Mouse (Mus musculus): ENCODE measurements around the gene Arhgef11. TPM values are rescaled to one million over a fixed set of nuclear protein-coding genes. Genes with fewer than 3 reads are reported as not detected.

The Arhgef11 gene
- polyA plus RNA-seq, 1 experiment from 2014 or later, result 6.3 TPM

DNA sequence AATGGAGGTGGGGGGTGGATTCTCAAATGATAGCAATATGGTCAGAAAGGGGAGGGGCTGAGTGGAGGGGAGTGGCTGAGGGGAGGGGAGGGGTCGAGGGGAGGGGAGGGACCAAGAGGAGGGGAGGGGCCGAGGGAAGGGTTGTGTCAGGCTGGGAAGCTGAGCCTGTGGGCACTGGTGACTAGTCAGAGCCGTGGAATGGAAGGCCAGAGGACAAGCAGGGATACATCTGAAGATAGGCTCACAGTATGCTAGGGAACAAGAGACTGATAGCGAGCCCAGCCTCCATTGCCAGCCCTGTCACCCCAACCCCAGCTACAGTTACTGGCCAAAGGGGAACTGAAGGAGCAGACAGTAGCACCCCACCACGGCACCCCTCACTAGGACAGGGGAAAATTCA is 141.3 kb downstream of the Arhgef11 start:
- WGBS, result 37% methylated on average over 5 of the region's 5 CpGs
- Histone ChIP-seq H3K4me3 (ENCODE audit: low read depth, low read length) (no peak overlapping the region), H3K9ac (ENCODE audit: low read depth, low read length) (no peak overlapping the region), H3K36me3 (ENCODE audit: control insufficient read depth, insufficient read depth, low read length) (no peaks in the 10 kb centered on the region; the same call in 1 of the 2 replicates), H3K9me3 (ENCODE audit: control insufficient read depth, low read length) (no peaks in the 10 kb centered on the region), H3K4me1 (replicated peaks; ENCODE audit: control insufficient read depth, insufficient read depth, low read length) (peaks cover 17% of the 10 kb centered on the region), H3K27ac (ENCODE audit: low read depth, low read length) (no peak overlapping the region), H3K4me2 (no peak overlapping the region), H3K27me3 (replicated peaks; ENCODE audit: control insufficient read depth, insufficient read depth, low read length) (peaks cover 12% of the 10 kb centered on the region)
- ATAC-seq (replicated peaks; ENCODE audit: low FRiP score) (no peak), DNase-seq (ENCODE audit: low spot score) (no peak)

- ATAC-seq (replicated peaks; ENCODE audit: low FRiP score) (no peak), DNase-seq (ENCODE audit: low spot score) (no peak)
- 60% methylated on average over 20 of the region's 20 CpGs for WGBS
Measured at GRCm38 (mm10) chr3:87761408-87762375, 144.3 kb downstream of the Arhgef11 start.

DNA sequence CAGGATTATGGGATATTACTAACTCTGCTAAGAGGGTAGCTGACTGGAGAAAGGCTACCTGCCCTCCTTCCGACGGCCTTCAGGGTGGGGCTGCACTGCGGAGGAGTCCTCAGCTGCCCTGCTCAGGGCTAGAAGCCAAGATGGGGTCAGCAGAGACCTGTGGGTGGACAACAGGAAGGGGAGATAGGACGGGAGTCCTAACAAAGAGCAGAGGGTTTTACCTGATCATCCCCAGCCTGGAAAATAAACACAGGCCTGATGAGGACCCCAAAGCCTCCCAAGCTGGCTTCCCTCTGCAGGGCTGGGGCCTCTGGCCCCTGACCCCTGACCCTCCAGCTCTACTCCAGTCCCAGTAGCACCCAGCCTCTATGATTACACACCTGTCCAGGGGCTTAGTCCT is 145.8 kb downstream of the Arhgef11 start:
- Histone ChIP-seq H3K27me3 (replicated peaks; ENCODE audit: control insufficient read depth, insufficient read depth, low read length) (no peaks in the 10 kb centered on the region; the same call in none of the 2 replicates), H3K4me1 (replicated peaks; ENCODE audit: control insufficient read depth, insufficient read depth, low read length) (peaks cover 44% of the 10 kb centered on the region), H3K9me3 (ENCODE audit: control insufficient read depth, low read length) (no peaks in the 10 kb centered on the region), H3K4me2 (no peak overlapping the region; the same call in 1 of the 2 replicates), H3K27ac (ENCODE audit: low read depth, low read length) (peak overlapping the region; percentile 80), H3K36me3 (ENCODE audit: control insufficient read depth, insufficient read depth, low read length) (no peaks in the 10 kb centered on the region), H3K4me3 (ENCODE audit: low read depth, low read length) (no peak overlapping the region), H3K9ac (ENCODE audit: low read depth, low read length) (no peak overlapping the region)
- 50% methylated on average over 4 of the region's 4 CpGs for WGBS
- no peak for ATAC-seq (replicated peaks; ENCODE audit: low FRiP score)
- no peak for DNase-seq (ENCODE audit: low spot score)

More at GRCm38 (mm10) chr3:87761408-87762375, 144.3 kb downstream of the Arhgef11 start:
- peaks cover 40% of the 10 kb centered on the region for H3K4me1 ChIP-seq (replicated peaks; ENCODE audit: control insufficient read depth, insufficient read depth, low read length)
- H3K4me2 ChIP-seq, result no peak overlapping the region
- H3K27me3 ChIP-seq (replicated peaks; ENCODE audit: control insufficient read depth, insufficient read depth, low read length), result peaks cover 4% of the 10 kb centered on the region
- no peak overlapping the region for H3K27ac ChIP-seq (ENCODE audit: low read depth, low read length)
- no peak overlapping the region for H3K4me3 ChIP-seq (ENCODE audit: low read depth, low read length)
- no peaks in the 10 kb centered on the region for H3K9me3 ChIP-seq (ENCODE audit: control insufficient read depth, low read length)
- H3K36me3 ChIP-seq (ENCODE audit: control insufficient read depth, insufficient read depth, low read length), result no peaks in the 10 kb centered on the region
- no peak overlapping the region for H3K9ac ChIP-seq (ENCODE audit: low read depth, low read length)

GRCm38 (mm10) chr3:87763683-87764289 is 146.4 kb downstream of the Arhgef11 start:
- no peaks in the 10 kb centered on the region for H3K9me3 ChIP-seq (ENCODE audit: control insufficient read depth, low read length)
- H3K4me3 ChIP-seq (ENCODE audit: low read depth, low read length), result peak overlapping the region; percentile 19; the same call in 1 of the 2 replicates
- no peaks in the 10 kb centered on the region for H3K36me3 ChIP-seq (ENCODE audit: control insufficient read depth, insufficient read depth, low read length)
- H3K4me1 ChIP-seq (replicated peaks; ENCODE audit: control insufficient read depth, insufficient read depth, low read length), result peaks cover 44% of the 10 kb centered on the region
- peak overlapping the region; percentile 51 for H3K4me2 ChIP-seq
- 20% methylated on average over 15 of the region's 15 CpGs for WGBS
- no peaks in the 10 kb centered on the region; the same call in none of the 2 replicates for H3K27me3 ChIP-seq (replicated peaks; ENCODE audit: control insufficient read depth, insufficient read depth, low read length)
- ATAC-seq (replicated peaks; ENCODE audit: low FRiP score), result no peak
- peak; percentile 51 for DNase-seq (ENCODE audit: low spot score)
- H3K9ac ChIP-seq (ENCODE audit: low read depth, low read length), result 0 out of 2 replicates have a peak overlapping the region, but pooled peaks have one; percentile 22
- peak overlapping the region; percentile 80 for H3K27ac ChIP-seq (ENCODE audit: low read depth, low read length)

DNA sequence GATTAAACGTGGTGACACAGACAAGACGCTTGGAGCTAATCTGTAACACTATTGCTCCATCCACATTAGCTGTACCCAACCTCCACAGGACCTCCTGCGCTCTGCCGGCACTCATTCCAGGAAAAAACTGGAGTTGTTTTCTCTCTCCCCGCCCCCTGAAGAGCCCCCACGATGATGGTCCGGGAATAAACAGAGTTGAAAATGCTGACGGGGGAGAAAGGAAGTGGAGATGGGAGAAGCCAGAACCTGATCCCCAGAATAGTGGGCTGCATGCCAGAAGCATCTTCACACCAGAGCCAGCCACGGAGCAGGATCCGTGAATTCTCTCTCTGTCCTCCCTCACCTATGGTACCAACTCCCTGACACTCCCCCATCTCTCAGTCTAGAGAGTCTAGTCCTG is 147.1 kb downstream of the Arhgef11 start:
- H3K4me1 ChIP-seq (replicated peaks; ENCODE audit: control insufficient read depth, insufficient read depth, low read length), result peaks cover 44% of the 10 kb centered on the region

DNA sequence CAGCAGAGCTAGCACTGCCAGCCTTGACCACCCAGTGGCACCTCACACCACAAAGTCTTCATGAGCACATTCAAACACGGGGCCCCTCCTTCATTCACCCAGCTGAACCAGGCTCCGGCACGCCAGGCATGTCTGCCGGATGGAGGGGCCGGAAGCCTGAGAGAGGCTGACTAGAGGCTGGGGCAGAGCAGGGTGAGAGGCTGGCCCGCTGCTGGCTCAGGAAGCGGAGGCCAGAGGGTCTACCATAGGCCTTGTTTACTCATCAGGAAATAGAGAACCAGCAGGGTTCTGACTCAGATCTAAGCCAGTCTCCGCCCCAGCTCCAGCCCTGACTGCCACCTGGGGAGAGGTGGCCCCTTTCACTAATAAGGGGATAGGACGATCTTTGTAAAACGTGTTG is 147.7 kb downstream of the Arhgef11 start:
- Histone ChIP-seq H3K4me2 (peak overlapping the region; percentile 51), H3K27ac (ENCODE audit: low read depth, low read length) (peak overlapping the region; percentile 80), H3K9me3 (ENCODE audit: control insufficient read depth, low read length) (no peaks in the 10 kb centered on the region), H3K4me3 (ENCODE audit: low read depth, low read length) (no peak overlapping the region), H3K9ac (ENCODE audit: low read depth, low read length) (0 out of 2 replicates have a peak overlapping the region, but pooled peaks have one; percentile 12), H3K4me1 (replicated peaks; ENCODE audit: control insufficient read depth, insufficient read depth, low read length) (peaks cover 44% of the 10 kb centered on the region), H3K27me3 (replicated peaks; ENCODE audit: control insufficient read depth, insufficient read depth, low read length) (no peaks in the 10 kb centered on the region; the same call in none of the 2 replicates), H3K36me3 (ENCODE audit: control insufficient read depth, insufficient read depth, low read length) (no peaks in the 10 kb centered on the region)
- peak; percentile 65 for DNase-seq (ENCODE audit: low spot score)
- ATAC-seq (replicated peaks; ENCODE audit: low FRiP score), result peak; percentile 55
- 14% methylated on average over 10 of the region's 10 CpGs for WGBS

More for the DNA sequence above, 147.1 kb downstream of the Arhgef11 start:
- peak overlapping the region; percentile 80 for H3K27ac ChIP-seq (ENCODE audit: low read depth, low read length)
- H3K4me3 ChIP-seq (ENCODE audit: low read depth, low read length), result peak overlapping the region; percentile 19
- WGBS, result 14% methylated on average over 10 of the region's 10 CpGs
- DNase-seq (ENCODE audit: low spot score) (no peak), ATAC-seq (replicated peaks; ENCODE audit: low FRiP score) (no peak)
- H3K27me3 ChIP-seq (replicated peaks; ENCODE audit: control insufficient read depth, insufficient read depth, low read length), result no peaks in the 10 kb centered on the region; the same call in none of the 2 replicates
- no peaks in the 10 kb centered on the region for H3K9me3 ChIP-seq (ENCODE audit: control insufficient read depth, low read length)
- peak overlapping the region; percentile 51 for H3K4me2 ChIP-seq
- H3K9ac ChIP-seq (ENCODE audit: low read depth, low read length), result no peak overlapping the region
- H3K36me3 ChIP-seq (ENCODE audit: control insufficient read depth, insufficient read depth, low read length), result no peaks in the 10 kb centered on the region

DNA sequence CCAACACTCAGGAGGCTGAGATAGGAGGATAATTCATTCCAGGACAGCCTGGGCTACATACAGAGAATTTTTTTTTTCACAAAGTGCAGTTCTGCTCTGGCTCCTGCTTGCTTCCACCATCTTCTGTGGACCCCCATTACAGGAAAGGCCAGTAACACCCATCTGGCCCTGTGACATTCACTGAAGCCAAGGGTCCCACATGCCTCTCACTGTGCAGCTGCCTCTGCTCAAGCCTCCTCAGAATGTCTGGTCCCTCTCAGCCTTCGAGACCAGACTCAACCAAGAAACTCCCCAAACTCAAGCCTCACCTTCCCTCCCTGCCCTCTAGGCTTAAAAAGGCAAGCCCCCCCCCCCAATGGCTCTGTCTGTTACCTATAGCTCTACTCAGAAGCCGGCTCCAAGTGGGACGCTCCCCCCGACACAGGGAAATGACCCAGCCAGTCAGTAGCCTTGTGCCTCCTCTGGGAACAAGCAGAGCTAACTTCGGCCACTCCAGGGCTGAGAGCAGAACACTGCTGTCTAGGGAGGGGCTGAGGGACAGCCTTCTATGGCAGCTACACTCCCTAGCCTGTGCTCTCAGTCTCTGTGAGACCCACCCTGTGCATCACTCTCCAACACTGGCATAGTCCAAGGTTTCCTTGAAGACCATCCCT is 148.4 kb downstream of the Arhgef11 start:
- Histone ChIP-seq H3K4me3 (ENCODE audit: low read depth, low read length) (no peak overlapping the region), H3K27me3 (replicated peaks; ENCODE audit: control insufficient read depth, insufficient read depth, low read length) (no peaks in the 10 kb centered on the region; the same call in none of the 2 replicates), H3K9ac (ENCODE audit: low read depth, low read length) (no peak overlapping the region), H3K36me3 (ENCODE audit: control insufficient read depth, insufficient read depth, low read length) (no peaks in the 10 kb centered on the region), H3K4me1 (replicated peaks; ENCODE audit: control insufficient read depth, insufficient read depth, low read length) (peaks cover 47% of the 10 kb centered on the region), H3K9me3 (ENCODE audit: control insufficient read depth, low read length) (no peaks in the 10 kb centered on the region), H3K4me2 (peak overlapping the region; percentile 51), H3K27ac (ENCODE audit: low read depth, low read length) (peak overlapping the region; percentile 80)
- DNase-seq (ENCODE audit: low spot score) (no peak), ATAC-seq (replicated peaks; ENCODE audit: low FRiP score) (no peak)
- WGBS, result 57% methylated on average over 5 of the region's 5 CpGs

GRCm38 (mm10) chr3:87766284-87766667 is 148.9 kb downstream of the Arhgef11 start:
- 78% methylated on average over 3 of the region's 3 CpGs for WGBS
- no peaks in the 10 kb centered on the region for H3K9me3 ChIP-seq (ENCODE audit: control insufficient read depth, low read length)
- peak overlapping the region; percentile 80 for H3K27ac ChIP-seq (ENCODE audit: low read depth, low read length)
- no peak overlapping the region for H3K9ac ChIP-seq (ENCODE audit: low read depth, low read length)
- no peaks in the 10 kb centered on the region for H3K36me3 ChIP-seq (ENCODE audit: control insufficient read depth, insufficient read depth, low read length)
- no peak overlapping the region for H3K4me3 ChIP-seq (ENCODE audit: low read depth, low read length)
- peak overlapping the region; percentile 67 for H3K4me2 ChIP-seq
- H3K27me3 ChIP-seq (replicated peaks; ENCODE audit: control insufficient read depth, insufficient read depth, low read length), result no peaks in the 10 kb centered on the region; the same call in none of the 2 replicates
- peaks cover 47% of the 10 kb centered on the region for H3K4me1 ChIP-seq (replicated peaks; ENCODE audit: control insufficient read depth, insufficient read depth, low read length)
- DNase-seq (ENCODE audit: low spot score) (no peak), ATAC-seq (replicated peaks; ENCODE audit: low FRiP score) (no peak)

Data from liver, embryonic 11.5 days (tissue).